Mouse (Mus musculus): Measurements from ENCODE around the gene Rhobtb1. TPM values are rescaled to one million over a fixed set of nuclear protein-coding genes. Genes with fewer than 3 reads are reported as not detected.

The Rhobtb1 gene
- 28.4 and 33.1 TPM in 2 replicates for polyA plus RNA-seq (2015; fragmentation: Nextera tagmentation; extraction: Ambion mirVana)

- Histone ChIP-seq H3K4me2 (replicated peaks) (no peak within 1 kb of the TSS), H3K9me3 (replicated peaks) (no peaks in the 10 kb centered on the region), H3K4me1 (no peaks in the 10 kb centered on the region), H3K9ac (no peak within 1 kb of the TSS), H3K27ac (replicated peaks) (no peak within 1 kb of the TSS), H3K36me3 (no peaks in the 10 kb centered on the region), H3K27me3 (no peaks in the 10 kb centered on the region), H3K4me3 (replicated peaks) (no peak within 1 kb of the TSS)
- ATAC-seq (ENCODE audit: insufficient number of reproducible peaks, low FRiP score, low TSS enrichment, low read depth): no peak
- WGBS: 76% methylated on average over 20 of the region's 20 CpGs
Observed at GRCm38 (mm10) chr10:69151045-69151444, at the start of gene Rhobtb1. Gene Rhobtb1 (plus strand): TSS chr10:69151434.

GRCm38 (mm10) chr10:69101988-69102387, 49.2 kb upstream of the Rhobtb1 start:
- Histone ChIP-seq H3K9me3 (replicated peaks) (no peaks in the 10 kb centered on the region), H3K9ac (no peak overlapping the region), H3K27ac (replicated peaks) (no peak overlapping the region), H3K4me1 (no peaks in the 10 kb centered on the region), H3K4me2 (replicated peaks) (no peak overlapping the region), H3K4me3 (replicated peaks) (no peak overlapping the region), H3K36me3 (no peaks in the 10 kb centered on the region), H3K27me3 (no peaks in the 10 kb centered on the region)
- no peak for ATAC-seq (ENCODE audit: insufficient number of reproducible peaks, low FRiP score, low TSS enrichment, low read depth)
- WGBS: 67% methylated on average over 4 of the region's 4 CpGs

GRCm38 (mm10) chr10:69104143-69104882, 46.9 kb upstream of the Rhobtb1 start:
- Histone ChIP-seq H3K27ac (replicated peaks) (no peak overlapping the region), H3K4me1 (0 out of 2 replicates have a peak, but pooled peaks cover 2% of the 10 kb centered on the region), H3K36me3 (no peaks in the 10 kb centered on the region), H3K9ac (no peak overlapping the region), H3K27me3 (no peaks in the 10 kb centered on the region), H3K4me3 (replicated peaks) (no peak overlapping the region), H3K4me2 (replicated peaks) (no peak overlapping the region), H3K9me3 (replicated peaks) (no peaks in the 10 kb centered on the region)
- no peak for ATAC-seq (ENCODE audit: insufficient number of reproducible peaks, low FRiP score, low TSS enrichment, low read depth)
- WGBS: 54% methylated on average over 12 of the region's 12 CpGs

- Histone ChIP-seq H3K36me3 (no peaks in the 10 kb centered on the region), H3K4me3 (replicated peaks) (no peak overlapping the region)
- no peak for ATAC-seq (ENCODE audit: insufficient number of reproducible peaks, low FRiP score, low TSS enrichment, low read depth)
Observed at GRCm38 (mm10) chr10:69104883-69105225, 46.4 kb upstream of the Rhobtb1 start.

GRCm38 (mm10) chr10:69106796-69107195, 44.4 kb upstream of the Rhobtb1 start:
- Histone ChIP-seq H3K27ac (replicated peaks) (no peak overlapping the region; the same call in 1 of the 2 replicates), H3K4me1 (0 out of 2 replicates have a peak, but pooled peaks cover 2% of the 10 kb centered on the region), H3K9ac (no peak overlapping the region), H3K9me3 (replicated peaks) (no peaks in the 10 kb centered on the region), H3K27me3 (no peaks in the 10 kb centered on the region), H3K4me2 (replicated peaks) (no peak overlapping the region), H3K36me3 (no peaks in the 10 kb centered on the region), H3K4me3 (replicated peaks) (no peak overlapping the region)
- no peak for ATAC-seq (ENCODE audit: insufficient number of reproducible peaks, low FRiP score, low TSS enrichment, low read depth)
- 53% methylated on average over 1 of the region's 1 CpGs for WGBS

More at GRCm38 (mm10) chr10:69104883-69105225, 46.4 kb upstream of the Rhobtb1 start:
- H3K9ac ChIP-seq: no peak overlapping the region
- H3K27me3 ChIP-seq: no peaks in the 10 kb centered on the region
- no peak overlapping the region for H3K27ac ChIP-seq (replicated peaks)
- no peaks in the 10 kb centered on the region for H3K9me3 ChIP-seq (replicated peaks)
- H3K4me1 ChIP-seq: 0 out of 2 replicates have a peak, but pooled peaks cover 2% of the 10 kb centered on the region
- no peak overlapping the region for H3K4me2 ChIP-seq (replicated peaks)
- 49% methylated on average over 9 of the region's 9 CpGs for WGBS

GRCm38 (mm10) chr10:69107253-69107652, 44.0 kb upstream of the Rhobtb1 start:
- Histone ChIP-seq H3K9me3 (replicated peaks) (no peaks in the 10 kb centered on the region), H3K9ac (no peak overlapping the region), H3K36me3 (no peaks in the 10 kb centered on the region), H3K27me3 (no peaks in the 10 kb centered on the region), H3K27ac (replicated peaks) (no peak overlapping the region), H3K4me1 (0 out of 2 replicates have a peak, but pooled peaks cover 2% of the 10 kb centered on the region), H3K4me2 (replicated peaks) (no peak overlapping the region), H3K4me3 (replicated peaks) (no peak overlapping the region)
- 55% methylated on average over 8 of the region's 8 CpGs for WGBS
- ATAC-seq (ENCODE audit: insufficient number of reproducible peaks, low FRiP score, low TSS enrichment, low read depth): no peak

- no peaks in the 10 kb centered on the region for H3K36me3 ChIP-seq
- H3K9me3 ChIP-seq (replicated peaks): no peaks in the 10 kb centered on the region
- H3K4me2 ChIP-seq (replicated peaks): no peak overlapping the region
- no peak overlapping the region for H3K9ac ChIP-seq
- H3K4me1 ChIP-seq: peaks cover under 1% of the 10 kb centered on the region; the same call in 1 of the 2 replicates
- no peak overlapping the region for H3K27ac ChIP-seq (replicated peaks)
- H3K4me3 ChIP-seq (replicated peaks): no peak overlapping the region
- H3K27me3 ChIP-seq: no peaks in the 10 kb centered on the region
- ATAC-seq (ENCODE audit: insufficient number of reproducible peaks, low FRiP score, low TSS enrichment, low read depth): no peak
Observed at GRCm38 (mm10) chr10:69114384-69114783, 36.9 kb upstream of the Rhobtb1 start.

GRCm38 (mm10) chr10:69117996-69118395, 33.2 kb upstream of the Rhobtb1 start:
- no peaks in the 10 kb centered on the region for H3K27me3 ChIP-seq
- no peak overlapping the region for H3K4me3 ChIP-seq (replicated peaks)
- no peak for ATAC-seq (ENCODE audit: insufficient number of reproducible peaks, low FRiP score, low TSS enrichment, low read depth)
- no peak overlapping the region for H3K4me2 ChIP-seq (replicated peaks)
- H3K4me1 ChIP-seq: peaks cover 3% of the 10 kb centered on the region; the same call in 1 of the 2 replicates
- no peak overlapping the region for H3K9ac ChIP-seq
- H3K27ac ChIP-seq (replicated peaks): no peak overlapping the region
- no peaks in the 10 kb centered on the region for H3K9me3 ChIP-seq (replicated peaks)
- no peaks in the 10 kb centered on the region for H3K36me3 ChIP-seq

- ATAC-seq (ENCODE audit: insufficient number of reproducible peaks, low FRiP score, low TSS enrichment, low read depth): no peak
- Histone ChIP-seq H3K27ac (replicated peaks) (no peak overlapping the region), H3K4me3 (replicated peaks) (no peak overlapping the region), H3K9ac (no peak overlapping the region), H3K4me1 (peaks cover 3% of the 10 kb centered on the region; the same call in 1 of the 2 replicates), H3K36me3 (no peaks in the 10 kb centered on the region), H3K27me3 (no peaks in the 10 kb centered on the region), H3K4me2 (replicated peaks) (no peak overlapping the region), H3K9me3 (replicated peaks) (no peaks in the 10 kb centered on the region)
- WGBS: 59% methylated on average over 3 of the region's 3 CpGs
Observed at GRCm38 (mm10) chr10:69118893-69119292, 32.3 kb upstream of the Rhobtb1 start.

GRCm38 (mm10) chr10:69119456-69119855, 31.8 kb upstream of the Rhobtb1 start:
- no peaks in the 10 kb centered on the region for H3K36me3 ChIP-seq
- H3K4me3 ChIP-seq (replicated peaks): no peak overlapping the region
- H3K27ac ChIP-seq (replicated peaks): no peak overlapping the region
- H3K27me3 ChIP-seq: no peaks in the 10 kb centered on the region
- no peaks in the 10 kb centered on the region for H3K9me3 ChIP-seq (replicated peaks)
- WGBS: 19% methylated on average over 1 of the region's 1 CpGs
- H3K4me2 ChIP-seq (replicated peaks): no peak overlapping the region
- ATAC-seq (ENCODE audit: insufficient number of reproducible peaks, low FRiP score, low TSS enrichment, low read depth): no peak
- no peak overlapping the region for H3K9ac ChIP-seq
- peaks cover 3% of the 10 kb centered on the region; the same call in 1 of the 2 replicates for H3K4me1 ChIP-seq

GRCm38 (mm10) chr10:69126546-69126945, 24.7 kb upstream of the Rhobtb1 start:
- no peak overlapping the region for H3K9ac ChIP-seq
- H3K27ac ChIP-seq (replicated peaks): no peak overlapping the region
- no peaks in the 10 kb centered on the region for H3K36me3 ChIP-seq
- H3K4me1 ChIP-seq: no peaks in the 10 kb centered on the region
- H3K4me2 ChIP-seq (replicated peaks): no peak overlapping the region
- WGBS: 81% methylated on average over 2 of the region's 2 CpGs
- no peak overlapping the region for H3K4me3 ChIP-seq (replicated peaks)
- ATAC-seq (ENCODE audit: insufficient number of reproducible peaks, low FRiP score, low TSS enrichment, low read depth): no peak
- H3K27me3 ChIP-seq: no peaks in the 10 kb centered on the region
- no peaks in the 10 kb centered on the region for H3K9me3 ChIP-seq (replicated peaks)

GRCm38 (mm10) chr10:69128531-69128930, 22.7 kb upstream of the Rhobtb1 start:
- WGBS: 69% methylated on average over 3 of the region's 3 CpGs
- no peaks in the 10 kb centered on the region for H3K4me1 ChIP-seq

More at GRCm38 (mm10) chr10:69128531-69128930, 22.7 kb upstream of the Rhobtb1 start:
- no peak for ATAC-seq (ENCODE audit: insufficient number of reproducible peaks, low FRiP score, low TSS enrichment, low read depth)
- Histone ChIP-seq H3K27ac (replicated peaks) (no peak overlapping the region), H3K27me3 (no peaks in the 10 kb centered on the region), H3K9me3 (replicated peaks) (no peaks in the 10 kb centered on the region), H3K4me3 (replicated peaks) (no peak overlapping the region), H3K36me3 (no peaks in the 10 kb centered on the region), H3K9ac (no peak overlapping the region), H3K4me2 (replicated peaks) (no peak overlapping the region)

Data from embryonic facial prominence, embryonic 15.5 days (tissue).